Mouse (Mus musculus) heart, embryonic 11.5 days (tissue): Measurements from ENCODE around the gene Gm20388. TPM values are rescaled to one million over a fixed set of nuclear protein-coding genes. Genes with fewer than 3 reads are reported as not detected.
A peak's percentile ranks its signal among the peaks of the same experiment; 100 is the strongest.

ENCODE experiments used
- ATAC-seq: fragments of 200-750 bp; cut with Nextera tagmentation; replicated peaks from 2 replicates; pipeline ENCODE4 v1.8.0; 2017; ENCODE audit warnings: moderate library complexity; ENCODE audit not compliant: insufficient number of reproducible peaks, low FRiP score, low TSS enrichment
- H3K27ac ChIP-seq: fragments of 300-500 bp; sonication (generic); 2 replicates; pipeline ENCODE4 v1.5.1; 2014; ENCODE audit warnings: mild to moderate bottlenecking, low read depth, low read length
- H3K27me3 ChIP-seq: fragments of 300-500 bp; sonication (generic); 2 replicates; pipeline ENCODE4 v1.6.1; 2014; ENCODE audit warnings: mild to moderate bottlenecking, low read length, mixed read lengths; ENCODE audit not compliant: control insufficient read depth, insufficient read depth
- H3K36me3 ChIP-seq: fragments of 300-500 bp; sonication (generic); 2 replicates; pipeline ENCODE4 v1.6.1; 2014; ENCODE audit warnings: mild to moderate bottlenecking, low read length, moderate library complexity, mixed read lengths; ENCODE audit not compliant: control insufficient read depth, insufficient read depth
- H3K4me1 ChIP-seq: fragments of 300-500 bp; sonication (generic); 2 replicates; pipeline ENCODE4 v1.6.1; 2014; ENCODE audit warnings: low read length; ENCODE audit not compliant: control insufficient read depth, insufficient read depth
- H3K4me2 ChIP-seq: fragments of 300-500 bp; sonication (generic); 2 replicates; pipeline ENCODE4 v1.6.1; 2014; ENCODE audit warnings: mild to moderate bottlenecking, moderate library complexity
- H3K4me3 ChIP-seq: fragments of 300-500 bp; sonication (generic); 2 replicates; pipeline ENCODE4 v1.5.1; 2014; ENCODE audit warnings: low read depth, low read length
- H3K9ac ChIP-seq: fragments of 300-500 bp; sonication (generic); 2 replicates; pipeline ENCODE4 v1.6.1; 2014; ENCODE audit warnings: mild to moderate bottlenecking, low read depth, low read length, moderate library complexity
- H3K9me3 ChIP-seq: fragments of 300-500 bp; sonication (generic); replicated peaks from 2 replicates; pipeline ENCODE4 v1.6.1; 2016; ENCODE audit warnings: low read length; ENCODE audit not compliant: control insufficient read depth
- WGBS: fragments of 180-500 bp; shearing (Covaris S2); extraction: QIAGEN DNeasy Blood & Tissue Kit; methylation state at CpG from one replicate; pipeline ENCODE4 v1.1.7; 2014; ENCODE audit not compliant: insufficient replicate concordance; 5-methylcytosine and 5-hydroxymethylcytosine counted together
- polyA plus RNA-seq: library from polyadenylated mRNA; unstranded; fragments of >200 nt; fragmentation: Nextera tagmentation; extraction: Ambion mirVana; gene quantifications from 2 replicates; pipeline ENCODE4 v1.2.1, GENCODE M21; 2014

Gm20388 gene
- polyA plus RNA-seq, 1 experiment from 2014 or later = 6.4 TPM

GRCm38 (mm10) chr8:123894502-123895097 lies 3984.0 kb downstream of the Gm20388 start, which contains the start of gene Acta1:
TSS of gene Acta1 (minus strand) at chr8:123894751.
- Histone ChIP-seq H3K36me3 (no peaks in the 10 kb centered on the region), H3K27me3 (peaks cover 61% of the 10 kb centered on the region), H3K4me3 (peak within 1 kb of the TSS; percentile 21; the same call in 1 of the 2 replicates), H3K4me1 (peaks cover 23% of the 10 kb centered on the region), H3K9ac (no peak within 1 kb of the TSS), H3K27ac (no peak within 1 kb of the TSS), H3K4me2 (peak within 1 kb of the TSS; percentile 37), H3K9me3 (no peaks in the 10 kb centered on the region)
- 10% methylated on average over 15 of the region's 15 CpGs for WGBS
- no peak; the same call in 1 of the 2 replicates for ATAC-seq

GRCm38 (mm10) chr8:123895230-123895629 lies 3984.6 kb downstream of the Gm20388 start:
- no peak for ATAC-seq
- 77% methylated on average over 4 of the region's 4 CpGs for WGBS
- no peak overlapping the region for H3K27ac ChIP-seq

GRCm38 (mm10) chr8:123895680-123896365 lies 3985.2 kb downstream of the Gm20388 start:
- H3K27me3 ChIP-seq = peaks cover 54% of the 10 kb centered on the region
- 65% methylated on average over 9 of the region's 9 CpGs for WGBS
- no peak overlapping the region for H3K27ac ChIP-seq
- H3K4me2 ChIP-seq = no peak overlapping the region
- peaks cover 3% of the 10 kb centered on the region; the same call in 1 of the 2 replicates for H3K36me3 ChIP-seq
- no peak overlapping the region for H3K4me3 ChIP-seq
- H3K4me1 ChIP-seq = peaks cover 23% of the 10 kb centered on the region
- H3K9ac ChIP-seq = no peak overlapping the region
- no peak for ATAC-seq
- H3K9me3 ChIP-seq = no peaks in the 10 kb centered on the region

More at GRCm38 (mm10) chr8:123895230-123895629, 3984.6 kb downstream of the Gm20388 start:
- no peak overlapping the region for H3K4me3 ChIP-seq
- no peak overlapping the region for H3K4me2 ChIP-seq
- peaks cover 57% of the 10 kb centered on the region for H3K27me3 ChIP-seq
- H3K9ac ChIP-seq = no peak overlapping the region
- H3K36me3 ChIP-seq = no peaks in the 10 kb centered on the region
- no peaks in the 10 kb centered on the region for H3K9me3 ChIP-seq
- peaks cover 23% of the 10 kb centered on the region for H3K4me1 ChIP-seq

GRCm38 (mm10) chr8:123896366-123896761 lies 3985.7 kb downstream of the Gm20388 start:
- Histone ChIP-seq H3K36me3 (peaks cover 4% of the 10 kb centered on the region; the same call in 1 of the 2 replicates), H3K4me1 (peaks cover 23% of the 10 kb centered on the region), H3K9ac (no peak overlapping the region), H3K9me3 (no peaks in the 10 kb centered on the region), H3K4me2 (no peak overlapping the region), H3K27me3 (peaks cover 50% of the 10 kb centered on the region), H3K4me3 (no peak overlapping the region), H3K27ac (no peak overlapping the region)
- no peak for ATAC-seq
- WGBS = 54% methylated on average over 14 of the region's 14 CpGs

GRCm38 (mm10) chr8:123896774-123897173 lies 3986.1 kb downstream of the Gm20388 start:
- H3K27me3 ChIP-seq = peaks cover 46% of the 10 kb centered on the region
- WGBS = 50% methylated on average over 10 of the region's 10 CpGs
- H3K36me3 ChIP-seq = peaks cover 8% of the 10 kb centered on the region; the same call in 1 of the 2 replicates
- no peak overlapping the region for H3K4me3 ChIP-seq
- no peak overlapping the region for H3K9ac ChIP-seq
- H3K4me2 ChIP-seq = no peak overlapping the region
- ATAC-seq = no peak
- H3K27ac ChIP-seq = no peak overlapping the region
- peaks cover 21% of the 10 kb centered on the region for H3K4me1 ChIP-seq
- no peaks in the 10 kb centered on the region for H3K9me3 ChIP-seq

- H3K27ac ChIP-seq = no peak overlapping the region
- H3K9ac ChIP-seq = no peak overlapping the region
- no peak overlapping the region for H3K4me3 ChIP-seq
- H3K36me3 ChIP-seq = peaks cover 14% of the 10 kb centered on the region; the same call in 1 of the 2 replicates
- ATAC-seq = no peak
- no peaks in the 10 kb centered on the region for H3K9me3 ChIP-seq
- H3K27me3 ChIP-seq = peaks cover 28% of the 10 kb centered on the region
- WGBS = 82% methylated on average over 5 of the region's 5 CpGs
- no peak overlapping the region for H3K4me2 ChIP-seq
- peaks cover 10% of the 10 kb centered on the region; the same call in 1 of the 2 replicates for H3K4me1 ChIP-seq
Observed at GRCm38 (mm10) chr8:123898576-123898975, 3987.9 kb downstream of the Gm20388 start.

- Histone ChIP-seq H3K9me3 (no peaks in the 10 kb centered on the region), H3K36me3 (peaks cover 16% of the 10 kb centered on the region; the same call in 1 of the 2 replicates), H3K27ac (no peak overlapping the region), H3K9ac (no peak overlapping the region), H3K4me2 (no peak overlapping the region), H3K4me1 (peaks cover 9% of the 10 kb centered on the region; the same call in 1 of the 2 replicates), H3K27me3 (peaks cover 20% of the 10 kb centered on the region), H3K4me3 (no peak overlapping the region)
- WGBS = 86% methylated on average over 7 of the region's 7 CpGs
- ATAC-seq = no peak
Observed at GRCm38 (mm10) chr8:123899366-123899765, 3988.7 kb downstream of the Gm20388 start.

GRCm38 (mm10) chr8:123902653-123903052 lies 3992.0 kb downstream of the Gm20388 start:
- H3K4me3 ChIP-seq = no peak overlapping the region
- H3K4me2 ChIP-seq = no peak overlapping the region
- H3K27me3 ChIP-seq = no peaks in the 10 kb centered on the region
- no peaks in the 10 kb centered on the region for H3K9me3 ChIP-seq
- H3K4me1 ChIP-seq = no peaks in the 10 kb centered on the region
- H3K27ac ChIP-seq = no peak overlapping the region
- peaks cover 16% of the 10 kb centered on the region; the same call in 1 of the 2 replicates for H3K36me3 ChIP-seq
- 82% methylated on average over 7 of the region's 7 CpGs for WGBS
- no peak overlapping the region for H3K9ac ChIP-seq
- ATAC-seq = no peak
